Mouse (Mus musculus) cerebellum, adult 9-11 months (tissue): Measurements from ENCODE around the gene Neurog2.

ENCODE experiments used
- DNase-seq: peaks from one replicate; pipeline ENCODE4 v3.0.0; 2022

The Neurog2 gene

GRCm38 (mm10) chr3:127646156-127646825 is 13.4 kb downstream of the Neurog2 start:
- no peak for DNase-seq

DNA sequence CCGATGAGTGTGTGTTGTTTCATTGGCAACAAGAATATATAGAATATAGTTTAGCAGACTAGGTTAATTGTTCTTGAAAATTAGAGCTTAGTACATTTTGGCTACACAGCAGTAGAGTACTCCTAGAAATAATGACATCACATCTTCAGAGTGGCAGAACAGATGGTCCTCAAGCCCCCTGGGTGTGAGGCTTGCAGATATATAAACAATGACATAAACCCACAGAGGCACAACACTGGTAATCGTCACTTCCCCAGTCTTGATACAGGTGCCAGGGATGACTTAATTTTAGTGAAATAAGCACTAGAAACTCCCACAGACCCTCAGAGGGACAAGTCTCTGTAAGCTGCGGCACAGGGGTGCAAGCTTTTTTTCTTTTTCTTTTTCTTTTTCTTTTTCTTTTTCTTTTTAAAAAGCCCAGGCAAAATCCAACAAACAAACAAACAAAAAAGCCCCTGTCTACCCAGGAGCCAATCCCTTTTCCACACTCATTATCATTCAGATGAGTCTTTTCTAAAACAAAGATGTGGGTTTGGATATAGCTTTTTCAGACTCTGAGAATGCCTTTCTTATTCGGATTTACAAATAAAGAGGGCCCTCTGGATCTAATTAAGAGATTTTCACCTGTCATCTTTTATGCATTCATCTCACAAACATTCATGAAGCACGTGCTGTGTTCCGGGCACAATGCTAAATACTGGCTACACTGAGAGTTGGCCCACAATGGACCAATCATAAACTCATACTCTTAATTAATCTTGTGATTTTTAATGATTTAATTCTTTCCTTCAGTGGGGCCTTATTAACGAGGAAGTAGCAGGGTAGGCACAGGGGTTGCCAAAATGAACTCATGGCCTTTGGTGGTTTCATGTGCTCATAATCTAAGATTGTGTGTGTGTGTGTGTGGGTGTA is 19.1 kb downstream of the Neurog2 start:
- DNase-seq: no peak

- DNase-seq: no peak
Observed at GRCm38 (mm10) chr3:127660712-127661111, 27.8 kb downstream of the Neurog2 start.

- no peak for DNase-seq
Observed at GRCm38 (mm10) chr3:127661646-127662531, 29.0 kb downstream of the Neurog2 start.

DNA sequence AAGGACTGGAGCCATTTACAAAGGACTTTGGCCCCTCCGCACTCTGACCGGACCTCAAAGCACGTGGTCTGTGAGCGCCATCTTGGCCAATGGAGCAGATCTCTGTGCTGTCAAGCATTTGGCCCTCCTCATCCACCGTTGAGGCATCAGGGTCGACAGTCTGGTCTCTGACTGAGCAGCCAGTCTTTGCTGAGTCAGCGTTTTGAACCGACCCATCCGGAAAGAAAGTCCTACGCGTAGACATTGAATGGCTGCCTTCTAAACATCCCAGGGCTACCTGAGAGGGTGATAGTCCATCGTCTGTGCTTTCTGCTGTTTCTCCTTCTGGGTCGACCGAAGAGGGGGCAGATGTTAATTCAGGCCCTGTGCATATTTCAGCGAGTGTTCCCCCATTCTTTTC is 46.8 kb downstream of the Neurog2 start:
- DNase-seq: no peak
